Mouse (Mus musculus) lung, adult 2 months (tissue): ENCODE measurements around the gene Btbd35f15. TPM values are rescaled to one million over a fixed set of nuclear protein-coding genes. Genes with fewer than 3 reads are reported as not detected.
"Not testable (repeated sequence)": the region's sequence is repeated elsewhere in the genome, so short reads cannot be mapped to it uniquely, and the experiment has no call there.

Experiments
- DNase-seq: peaks from one replicate; pipeline ENCODE4 v3.0.0; 2022
- H3K4me1 ChIP-seq: fragments of 200-500 bp; 2 replicates; pipeline ENCODE4 v1.6.1; 2011; ENCODE audit warnings: low read length; ENCODE audit not compliant: control insufficient read depth, insufficient read depth
- H3K4me3 ChIP-seq: fragments of 200-500 bp; replicated peaks from 2 replicates; pipeline ENCODE3; 2011; ENCODE audit warnings: low read depth, mild to moderate bottlenecking, control low read depth, low read length; ENCODE audit errors: extremely low read depth
- WGBS: fragments of 180-500 bp; shearing (Covaris S2); methylation state at CpG from one replicate; pipeline ENCODE4 v1.1.7; 2018; 5-methylcytosine and 5-hydroxymethylcytosine counted together
- polyA plus RNA-seq: library from polyadenylated mRNA; depleted of rRNA; stranded (reverse); fragments of >200 nt; gene quantifications from 2 replicates; pipeline ENCODE4 v1.2.3, GENCODE M21; 2012; rRNA removed

Btbd35f15 gene
- polyA plus RNA-seq, result not detected in 2 replicates

- H3K4me3 ChIP-seq, DNase-seq, H3K4me1 ChIP-seq: not testable (repeated sequence)
- no CpG with 5 or more reads among the region's 3 CpGs for WGBS
Observed at GRCm38 (mm10) chrX:33577214-33577613, at the start of gene Btbd35f15. Btbd35f15 (minus strand) TSS chrX:33577314.

Other genes with a start within 250 kb of the Btbd35f15 start
- not detected in 2 replicates for gene Btbd35f13, start 79.9 kb upstream of the Btbd35f15 start, polyA plus RNA-seq
- not detected in 2 replicates for gene Btbd35f14, start 125.0 kb upstream of the Btbd35f15 start, polyA plus RNA-seq